Mouse (Mus musculus): ENCODE data around the gene Gm5798. TPM values are rescaled to one million over a fixed set of nuclear protein-coding genes. Genes with fewer than 3 reads are reported as not detected.
"Not testable (repeated sequence)": the region's sequence is repeated elsewhere in the genome, so short reads cannot be mapped to it uniquely, and the experiment has no call there.

Gm5798 gene
- not detected for total RNA-seq (2021)
- long read RNA-seq, experiment 1 = 0 reads
- long read RNA-seq, experiment 2 = 0 reads

DNA sequence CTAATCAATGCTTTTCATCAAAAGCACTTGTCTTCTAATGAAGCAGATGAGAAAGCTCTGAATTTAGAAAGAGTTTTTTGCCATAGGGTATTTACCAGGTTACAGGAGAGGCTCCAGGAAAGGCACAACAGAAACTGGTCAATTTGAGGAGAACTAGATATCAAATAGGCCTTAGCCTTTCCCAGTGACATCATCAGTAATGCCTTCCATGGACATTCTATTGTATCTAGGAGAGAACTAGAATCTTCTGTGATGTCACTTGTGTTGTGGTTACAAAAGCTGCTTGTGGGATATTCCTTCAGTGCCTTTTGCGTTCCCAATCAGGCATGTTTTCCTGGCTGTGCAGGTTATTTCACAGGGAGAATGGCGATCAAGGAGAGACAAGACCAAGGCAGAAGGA lies at the start of gene Gm5798:
Gene Gm5798 (plus strand): TSS at position 301 of the 400 bp plus-strand sequence.
- not testable (repeated sequence) for DNase-seq

- not testable (repeated sequence) for DNase-seq
Measured at GRCm38 (mm10) chr14:41386279-41386678, 37.9 kb downstream of the Gm5798 start, which contains the start of gene Gm7945. TSS of gene Gm7945 (minus strand) at chr14:41386379.

Other genes with a start within 250 kb of the Gm5798 start
- gene Mat1a, start 243.6 kb upstream of the Gm5798 start, total RNA-seq (2021) = under 1 TPM in 1 of 2 experiments, not detected in 1; 0.52 TPM
- gene Sftpa1, start 216.8 kb upstream of the Gm5798 start, total RNA-seq (2021) = not detected
- gene Mbl1, start 197.2 kb upstream of the Gm5798 start, total RNA-seq (2021) = under 1 TPM in 1 of 2 experiments, not detected in 1; 0.52 TPM
- gene Sftpd, start 163.5 kb upstream of the Gm5798 start, total RNA-seq (2021) = not detected
- not detected for gene Gm2832, start 69.8 kb upstream of the Gm5798 start, total RNA-seq (2021)
- gene Gm7945, start 37.8 kb downstream of the Gm5798 start, total RNA-seq (2021) = not detected
- gene Gm6482, start 59.7 kb downstream of the Gm5798 start, total RNA-seq (2021) = not detected
- gene Gm7954, start 104.9 kb downstream of the Gm5798 start, total RNA-seq (2021) = not detected
- gene Gm3486, start 140.9 kb downstream of the Gm5798 start, total RNA-seq (2021) = not detected
- not detected for gene Gm7970, start 207.0 kb downstream of the Gm5798 start, total RNA-seq (2021)
- gene 1700049E17Rik2, start 224.6 kb downstream of the Gm5798 start, total RNA-seq (2021) = not detected